Mouse (Mus musculus) heart, embryonic 14.5 days (tissue): ENCODE results near the gene Prkaca. TPM values are rescaled to one million over a fixed set of nuclear protein-coding genes. Genes with fewer than 3 reads are reported as not detected.
A peak's percentile ranks its signal among the peaks of the same experiment; 100 is the strongest.

Source experiments
- ATAC-seq: fragments of 200-750 bp; cut with Nextera tagmentation; 2 replicates; pipeline ENCODE4 v1.8.0; 2017; ENCODE audit warnings: low read depth, moderate TSS enrichment; ENCODE audit not compliant: insufficient number of reproducible peaks, insufficient read depth, low FRiP score
- H3K27ac ChIP-seq, 2 experiments: fragments of 200-500 bp in 1 of 2; fragments of 300-500 bp in 1 of 2; sonication (generic) in 1 of 2; replicated peaks in 1 of 2; 2 replicates each; pipeline ENCODE4 v1.5.1; 2012 to 2014; ENCODE audit warnings: low read depth in 2 of 2, low read length in 2 of 2, control low read depth in 1 of 2, mild to moderate bottlenecking in 1 of 2, mixed read lengths in 1 of 2; ENCODE audit not compliant: control insufficient read depth in 1 of 2, insufficient read depth in 1 of 2
- H3K27me3 ChIP-seq: fragments of 300-500 bp; sonication (generic); 2 replicates; pipeline ENCODE4 v1.6.1; 2014; ENCODE audit warnings: mild to moderate bottlenecking, low read length, control low read depth; ENCODE audit not compliant: control insufficient read depth, insufficient read depth
- H3K36me3 ChIP-seq: fragments of 300-500 bp; sonication (generic); 2 replicates; pipeline ENCODE4 v1.6.1; 2014; ENCODE audit warnings: mild to moderate bottlenecking, control low read depth, low read length, mixed read lengths; ENCODE audit not compliant: control insufficient read depth, insufficient read depth
- H3K4me1 ChIP-seq, 2 experiments: fragments of 200-500 bp in 1 of 2; fragments of 300-500 bp in 1 of 2; sonication (generic) in 1 of 2; 2 replicates each; pipeline ENCODE4 v1.6.1; 2012 to 2014; ENCODE audit warnings: low read length in 2 of 2, control low read depth in 1 of 2, mixed read lengths in 1 of 2; ENCODE audit not compliant: control insufficient read depth in 2 of 2, insufficient read depth in 2 of 2
- H3K4me2 ChIP-seq: fragments of 300-500 bp; sonication (generic); 2 replicates; pipeline ENCODE4 v1.6.1; 2014; ENCODE audit warnings: mild to moderate bottlenecking, low read length
- H3K4me3 ChIP-seq, 2 experiments: fragments of 200-500 bp in 1 of 2; fragments of 300-500 bp in 1 of 2; sonication (generic) in 1 of 2; 2 replicates each; pipeline ENCODE4 v1.5.1; 2012 to 2014; ENCODE audit warnings: low read length in 2 of 2, mild to moderate bottlenecking in 2 of 2, control low read depth in 1 of 2, low read depth in 1 of 2, moderate library complexity in 1 of 2; ENCODE audit not compliant: control insufficient read depth in 1 of 2, insufficient read depth in 1 of 2
- H3K9ac ChIP-seq: fragments of 300-500 bp; sonication (generic); 2 replicates; pipeline ENCODE4 v1.6.1; 2014; ENCODE audit warnings: mild to moderate bottlenecking, low read length
- H3K9me3 ChIP-seq: fragments of 300-500 bp; sonication (generic); 2 replicates; pipeline ENCODE4 v1.6.1; 2016; ENCODE audit warnings: low read length, control low read depth; ENCODE audit not compliant: control insufficient read depth
- WGBS: fragments of 180-500 bp; shearing (Covaris S2); extraction: QIAGEN DNeasy Blood & Tissue Kit; methylation state at CpG from one replicate; pipeline ENCODE4 v1.1.7; 2014; 5-methylcytosine and 5-hydroxymethylcytosine counted together
- polyA plus RNA-seq: library from polyadenylated mRNA; unstranded; fragments of >200 nt; fragmentation: Nextera tagmentation; extraction: Ambion mirVana; gene quantifications from 2 replicates; pipeline ENCODE4 v1.2.1, GENCODE M21; 2014

Prkaca gene
- polyA plus RNA-seq, 1 experiment from 2014 or later = 211 TPM

DNA sequence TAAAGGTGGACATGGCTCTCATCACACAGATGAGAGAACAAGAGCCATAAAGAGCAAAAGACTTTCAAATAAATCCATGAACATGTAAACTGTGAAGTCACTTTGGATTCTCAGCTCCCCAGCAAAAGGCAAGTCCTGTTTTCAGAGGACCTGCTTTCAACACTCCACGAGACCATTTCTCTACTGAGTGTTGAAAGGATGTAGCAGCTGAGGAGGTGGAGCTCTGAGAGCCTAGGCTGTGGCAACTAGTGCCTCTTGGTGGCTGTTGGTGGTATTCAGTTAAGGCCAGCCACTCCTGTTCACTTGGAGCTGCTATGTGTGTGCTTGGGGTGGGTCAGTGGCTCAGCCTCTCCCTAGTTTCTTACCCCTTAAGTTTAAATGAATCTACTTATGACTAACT lies 16.0 kb upstream of the Prkaca start:
- peaks cover 9 to 15% of the 10 kb centered on the region in 2 experiments for H3K4me1 ChIP-seq
- peak overlapping the region; percentile 66 to 80; a peak in 2 of 4 replicates for H3K4me3 ChIP-seq
- 21% methylated on average over 1 of the region's 1 CpGs for WGBS
- H3K27ac ChIP-seq = no peak overlapping the region
- peak overlapping the region; percentile 77; the same call in 1 of the 2 replicates for H3K9ac ChIP-seq
- no peak for ATAC-seq
- H3K9me3 ChIP-seq = no peaks in the 10 kb centered on the region
- H3K36me3 ChIP-seq = no peaks in the 10 kb centered on the region
- no peaks in the 10 kb centered on the region for H3K27me3 ChIP-seq
- H3K4me2 ChIP-seq = peak overlapping the region; percentile 90

GRCm38 (mm10) chr8:83964015-83964765 lies 8.6 kb upstream of the Prkaca start:
- Histone ChIP-seq H3K9ac (no peak overlapping the region; the same call in 1 of the 2 replicates), H3K9me3 (no peaks in the 10 kb centered on the region), H3K4me1 (peaks cover 5 to 17% of the 10 kb centered on the region in 2 experiments), H3K4me2 (no peak overlapping the region), H3K27me3 (no peaks in the 10 kb centered on the region), H3K27ac (peak overlapping the region; percentile 8 to 59; a peak in 3 of 4 replicates), H3K36me3 (peaks cover 38% of the 10 kb centered on the region), H3K4me3 (no peak overlapping the region)
- no peak for ATAC-seq
- WGBS = 67% methylated on average over 5 of the region's 5 CpGs

DNA sequence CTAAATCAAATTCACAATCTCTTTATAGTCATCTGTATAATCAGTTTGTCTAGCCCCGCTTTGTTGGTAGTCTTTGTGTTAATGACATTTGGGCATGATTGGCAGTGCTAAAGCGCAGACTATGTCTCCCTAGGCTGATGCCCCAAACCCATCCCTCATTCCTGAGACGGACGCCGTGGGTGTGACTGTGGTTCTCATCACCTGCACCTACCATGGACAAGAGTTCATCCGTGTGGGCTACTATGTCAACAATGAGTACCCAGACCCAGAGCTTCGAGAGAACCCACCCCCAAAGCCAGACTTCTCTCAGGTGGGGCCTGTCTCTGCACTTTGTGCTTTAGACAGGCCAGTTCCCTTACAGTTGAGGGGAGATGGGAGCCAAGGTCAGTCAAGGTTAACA lies 5.1 kb upstream of the Prkaca start:
- H3K9me3 ChIP-seq = no peaks in the 10 kb centered on the region
- H3K4me2 ChIP-seq = no peak overlapping the region
- H3K27me3 ChIP-seq = no peaks in the 10 kb centered on the region
- H3K9ac ChIP-seq = no peak overlapping the region
- H3K36me3 ChIP-seq = peaks cover 45% of the 10 kb centered on the region
- 93% methylated on average over 7 of the region's 7 CpGs for WGBS
- peaks cover 9 to 24% of the 10 kb centered on the region in 2 experiments for H3K4me1 ChIP-seq
- ATAC-seq = no peak
- H3K27ac ChIP-seq = no peak overlapping the region
- H3K4me3 ChIP-seq = no peak overlapping the region

DNA sequence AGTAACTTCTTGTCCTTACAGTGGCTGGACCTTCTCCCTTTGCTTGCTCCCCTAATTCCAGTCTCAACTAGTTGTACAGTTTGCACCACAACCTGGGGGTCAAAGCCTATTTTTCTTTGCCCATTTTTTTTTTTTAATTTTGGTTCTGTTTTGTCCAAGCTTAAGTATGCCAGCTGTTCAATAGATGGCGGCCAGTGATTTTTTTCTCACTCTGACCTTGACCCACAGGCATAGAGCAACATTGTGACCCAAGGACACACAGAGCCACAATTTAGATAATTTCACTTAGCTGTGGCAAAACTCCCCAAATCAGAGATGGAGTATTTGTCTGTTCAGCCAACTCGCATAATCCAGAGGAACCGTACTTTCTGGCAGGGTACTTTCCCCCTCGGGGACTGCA lies 1.7 kb upstream of the Prkaca start:
- no peak overlapping the region for H3K9ac ChIP-seq
- H3K4me3 ChIP-seq = no peak overlapping the region
- no peak overlapping the region for H3K27ac ChIP-seq
- peaks cover 35% of the 10 kb centered on the region for H3K36me3 ChIP-seq
- H3K27me3 ChIP-seq = no peaks in the 10 kb centered on the region
- no peaks in the 10 kb centered on the region for H3K9me3 ChIP-seq
- WGBS = 87% methylated on average over 4 of the region's 4 CpGs
- no peak for ATAC-seq
- peaks cover 10 to 26% of the 10 kb centered on the region in 2 experiments for H3K4me1 ChIP-seq
- no peak overlapping the region for H3K4me2 ChIP-seq

DNA sequence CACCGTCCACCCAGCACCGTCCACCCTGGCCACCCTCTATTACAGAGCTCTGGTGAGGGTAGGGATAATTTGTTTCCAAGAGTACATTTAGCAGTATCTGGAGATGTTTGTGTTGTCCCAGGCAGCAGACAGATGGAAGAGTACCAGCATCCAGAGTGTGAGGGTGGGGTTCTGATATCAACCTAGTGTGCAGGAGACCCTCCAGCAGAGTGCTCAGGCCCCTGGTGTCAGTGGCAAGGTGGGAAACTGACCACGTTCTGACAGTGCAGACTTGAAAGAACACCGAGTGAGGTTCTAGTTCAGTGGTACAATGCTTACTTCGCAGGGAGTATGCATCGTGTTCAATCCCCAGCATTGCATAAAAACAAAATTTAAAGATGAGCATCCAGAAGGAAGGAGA lies 1.1 kb upstream of the Prkaca start:
- peak overlapping the region; percentile 47 to 77; a peak in 2 of 4 replicates for H3K27ac ChIP-seq
- H3K4me1 ChIP-seq = peaks cover 10 to 32% of the 10 kb centered on the region in 2 experiments
- peaks cover 32% of the 10 kb centered on the region for H3K36me3 ChIP-seq
- H3K27me3 ChIP-seq = no peaks in the 10 kb centered on the region
- ATAC-seq = no peak
- peak overlapping the region; percentile 84 to 96 for H3K4me3 ChIP-seq
- no peaks in the 10 kb centered on the region for H3K9me3 ChIP-seq
- 75% methylated on average over 6 of the region's 6 CpGs for WGBS
- H3K9ac ChIP-seq = peak overlapping the region; percentile 87
- peak overlapping the region; percentile 86 for H3K4me2 ChIP-seq

DNA sequence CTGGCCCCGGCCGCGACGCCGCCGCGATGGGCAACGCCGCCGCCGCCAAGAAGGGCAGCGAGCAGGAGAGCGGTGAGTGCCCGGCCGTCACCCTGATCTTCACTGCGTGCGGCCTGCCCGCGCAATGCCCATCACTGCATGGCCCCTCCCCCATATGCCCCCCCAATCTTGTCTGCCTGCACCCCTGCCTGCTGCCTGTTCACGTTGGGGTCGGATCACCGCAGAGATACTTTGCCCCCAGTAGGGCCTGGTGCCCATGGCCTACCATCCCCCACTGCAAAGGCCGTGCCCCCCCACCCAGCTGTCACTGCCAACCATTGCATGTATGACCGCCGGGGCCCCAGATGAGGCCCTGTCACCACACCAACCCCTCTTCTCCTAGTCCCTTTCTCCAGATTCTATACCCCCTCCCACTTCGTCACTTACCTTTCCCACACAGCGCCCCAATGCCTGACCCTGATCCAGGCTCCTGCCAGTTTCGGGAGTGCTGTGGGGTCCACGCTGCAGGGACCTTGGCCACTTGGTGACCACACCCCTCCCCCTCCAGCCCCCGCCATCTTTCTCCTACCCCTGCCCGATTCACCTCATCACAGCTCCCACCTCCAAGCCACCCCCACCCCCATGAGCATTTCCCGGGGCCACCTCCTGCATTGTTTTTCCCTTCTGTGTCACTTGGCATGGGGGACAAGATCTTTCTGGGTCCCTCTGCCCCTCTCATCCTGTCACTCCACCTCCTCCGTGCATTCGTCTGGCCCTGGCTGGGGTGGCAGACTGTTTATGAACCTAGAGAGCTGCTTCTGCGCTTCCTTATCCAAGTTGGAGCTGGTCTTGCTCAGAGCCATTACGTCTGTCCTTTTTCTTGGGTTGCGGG lies 603 bp downstream of the Prkaca start:
- Histone ChIP-seq H3K4me3 (peak overlapping the region; percentile 84 to 96), H3K27ac (peak overlapping the region; percentile 49 to 82), H3K4me1 (peaks cover 27 to 49% of the 10 kb centered on the region in 2 experiments), H3K9ac (peak overlapping the region; percentile 96), H3K4me2 (peak overlapping the region; percentile 84), H3K27me3 (no peaks in the 10 kb centered on the region), H3K9me3 (no peaks in the 10 kb centered on the region), H3K36me3 (peaks cover 18% of the 10 kb centered on the region)
- WGBS = 1% methylated on average over 37 of the region's 37 CpGs
- peak; percentile 4; the same call in 1 of the 2 replicates for ATAC-seq

- peak overlapping the region; percentile 3 to 96; a peak in 1 of 4 replicates for H3K4me3 ChIP-seq
- H3K27me3 ChIP-seq = no peaks in the 10 kb centered on the region
- H3K9me3 ChIP-seq = no peaks in the 10 kb centered on the region
- H3K4me1 ChIP-seq = peaks cover 32 to 59% of the 10 kb centered on the region in 2 experiments
- peaks cover 14% of the 10 kb centered on the region for H3K36me3 ChIP-seq
- WGBS = 46% methylated on average over 4 of the region's 4 CpGs
- peak overlapping the region; percentile 96 for H3K9ac ChIP-seq
- H3K4me2 ChIP-seq = peak overlapping the region; percentile 84
- no peak for ATAC-seq
- peak overlapping the region in 1 of 2 experiments; percentile 82; a peak in 2 of 4 replicates for H3K27ac ChIP-seq
These were observed 1.7 kb downstream of the Prkaca start for GRCm38 (mm10) chr8:83974521-83974920.
